Mouse (Mus musculus): Measurements from ENCODE around the gene Tgm2. TPM values are rescaled to one million over a fixed set of nuclear protein-coding genes. Genes with fewer than 3 reads are reported as not detected.
A peak's percentile ranks its signal among the peaks of the same experiment; 100 is the strongest.

Gene Tgm2
- polyA plus RNA-seq, 1 experiment from 2014 or later, result 218 TPM

DNA sequence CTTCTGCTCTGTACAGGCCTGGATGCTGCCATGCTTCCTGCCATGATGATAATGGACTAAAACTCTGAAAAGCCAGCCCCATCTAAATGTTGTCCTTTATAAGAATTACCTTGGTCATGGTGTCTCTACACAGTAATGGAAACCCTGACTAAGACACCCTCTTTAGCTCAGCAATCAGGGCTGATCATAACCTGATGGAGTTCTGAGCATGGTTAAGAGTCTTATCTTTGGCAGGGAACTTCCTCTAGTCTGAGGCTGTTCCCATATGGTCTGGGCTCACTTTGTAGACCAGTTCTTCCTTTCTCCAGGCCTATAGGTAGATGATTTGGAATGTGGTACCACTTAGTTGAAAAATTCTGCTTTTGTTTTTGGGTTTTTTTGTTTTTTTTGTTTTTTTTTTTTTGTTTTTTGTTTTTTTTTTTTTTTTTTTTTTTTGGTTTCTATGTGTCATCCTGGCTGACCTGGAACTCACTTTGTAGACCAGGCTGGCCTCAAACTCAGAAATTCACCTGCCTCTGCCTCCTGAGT lies 77.7 kb downstream of the Tgm2 start:
- Histone ChIP-seq H3K4me1 (peaks cover 72% of the 10 kb centered on the region), H3K9ac (no peak overlapping the region), H3K9me3 (no peaks in the 10 kb centered on the region), H3K4me2 (no peak overlapping the region), H3K4me3 (no peak overlapping the region), H3K27ac (replicated peaks) (no peak overlapping the region), H3K27me3 (replicated peaks) (no peaks in the 10 kb centered on the region), H3K36me3 (peaks cover 59% of the 10 kb centered on the region)
- no peak for ATAC-seq (ENCODE audit: extremely low read depth, insufficient number of reproducible peaks, low FRiP score, low TSS enrichment)

DNA sequence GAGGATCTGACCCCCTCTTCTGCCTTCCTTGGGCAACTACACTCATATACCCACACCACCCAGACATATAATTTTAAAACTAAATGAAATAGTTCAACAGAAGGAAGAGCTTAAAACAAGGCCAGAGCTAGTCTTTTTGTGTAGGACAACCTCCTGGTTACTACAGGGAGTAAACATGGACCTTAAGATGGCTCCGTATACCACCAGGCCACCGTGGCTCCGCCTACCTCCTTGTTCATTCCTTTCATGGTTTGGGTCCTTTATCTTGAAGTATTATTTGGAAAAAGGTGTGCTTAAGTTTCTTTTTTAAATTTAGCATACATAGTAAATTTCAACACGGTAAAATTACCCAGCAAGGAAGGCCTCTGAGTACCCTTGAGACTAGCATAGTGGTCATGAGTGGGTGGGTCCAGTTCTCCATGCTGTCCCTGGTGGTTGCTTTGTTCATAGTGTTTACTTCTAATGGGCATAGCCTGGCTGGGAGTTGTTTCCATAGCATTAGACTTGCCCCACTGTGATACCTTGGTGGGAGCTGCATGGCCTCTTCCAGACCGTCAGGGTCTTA lies 78.9 kb downstream of the Tgm2 start:
- peak overlapping the region; percentile 93 for H3K27ac ChIP-seq (replicated peaks)
- H3K36me3 ChIP-seq, result peaks cover 57% of the 10 kb centered on the region
- no peaks in the 10 kb centered on the region for H3K9me3 ChIP-seq
- peaks cover 68% of the 10 kb centered on the region for H3K4me1 ChIP-seq
- 92% methylated on average over 5 of the region's 5 CpGs for WGBS
- H3K9ac ChIP-seq, result peak overlapping the region; percentile 61
- H3K27me3 ChIP-seq (replicated peaks), result no peaks in the 10 kb centered on the region
- no peak overlapping the region for H3K4me3 ChIP-seq
- H3K4me2 ChIP-seq, result no peak overlapping the region
- no peak for ATAC-seq (ENCODE audit: extremely low read depth, insufficient number of reproducible peaks, low FRiP score, low TSS enrichment)

DNA sequence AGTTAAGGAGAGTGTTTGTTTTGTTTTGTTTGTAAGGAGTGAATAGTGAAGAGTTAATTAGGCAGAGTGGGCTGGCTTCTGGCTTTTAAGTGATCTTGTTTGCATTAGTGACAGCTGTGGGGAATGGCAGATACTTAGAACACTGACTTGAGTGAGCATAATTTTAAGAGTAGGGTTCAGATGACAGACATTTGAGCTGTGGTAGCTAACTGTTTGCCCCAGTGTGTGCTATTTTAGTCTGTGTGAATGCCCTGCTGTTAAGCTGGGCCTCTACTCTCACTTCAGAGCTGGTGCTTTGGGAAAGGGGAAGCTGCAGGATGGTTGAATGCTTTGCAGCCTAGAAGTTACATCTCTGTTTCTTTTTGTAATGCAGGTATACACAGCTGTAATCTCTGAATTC lies 79.8 kb downstream of the Tgm2 start:
- Histone ChIP-seq H3K27ac (replicated peaks) (peak overlapping the region; percentile 93), H3K4me1 (peaks cover 60% of the 10 kb centered on the region), H3K36me3 (peaks cover 57% of the 10 kb centered on the region), H3K9ac (peak overlapping the region; percentile 61), H3K4me2 (peak overlapping the region; percentile 49), H3K27me3 (replicated peaks) (no peaks in the 10 kb centered on the region), H3K4me3 (no peak overlapping the region), H3K9me3 (no peaks in the 10 kb centered on the region)
- peak; percentile 48; the same call in 1 of the 2 replicates for ATAC-seq (ENCODE audit: extremely low read depth, insufficient number of reproducible peaks, low FRiP score, low TSS enrichment)

Other genes with a start within 250 kb of the Tgm2 start
- 0.10 TPM in 1 of 2 replicates, not detected in the other for gene Vstm2l, start 231.8 kb downstream of the Tgm2 start, polyA plus RNA-seq (2015; fragmentation: Nextera tagmentation; extraction: Ambion mirVana)
- gene Tti1, start 118.0 kb downstream of the Tgm2 start, polyA plus RNA-seq (2015; fragmentation: Nextera tagmentation; extraction: Ambion mirVana), result 22.1 and 24.5 TPM in 2 replicates
- 26.7 and 27.4 TPM in 2 replicates for gene Rprd1b, start 117.9 kb downstream of the Tgm2 start, polyA plus RNA-seq (2015; fragmentation: Nextera tagmentation; extraction: Ambion mirVana)
- 2.2 and 2.7 TPM in 2 replicates for gene D630003M21Rik, start 82.8 kb upstream of the Tgm2 start, polyA plus RNA-seq (2015; fragmentation: Nextera tagmentation; extraction: Ambion mirVana)
- not detected in 2 replicates for gene Bpi, start 111.7 kb upstream of the Tgm2 start, polyA plus RNA-seq (2015; fragmentation: Nextera tagmentation; extraction: Ambion mirVana)
- gene Lbp, start 160.1 kb upstream of the Tgm2 start, polyA plus RNA-seq (2015; fragmentation: Nextera tagmentation; extraction: Ambion mirVana), result 11.8 and 14.9 TPM in 2 replicates
- gene Snhg11, start 229.2 kb upstream of the Tgm2 start, polyA plus RNA-seq (2015; fragmentation: Nextera tagmentation; extraction: Ambion mirVana), result 0.60 and 0.95 TPM in 2 replicates

All from heart, embryonic 13.5 days (tissue).